Mouse (Mus musculus) layer of hippocampus, postnatal 10 days (tissue): Measurements from ENCODE around the gene Dock10. TPM values are rescaled to one million over a fixed set of nuclear protein-coding genes. Genes with fewer than 3 reads are reported as not detected.

Experiments used
- DNase-seq, 2 experiments: peaks; one replicate each; pipeline ENCODE4 v3.0.0; 2021; ENCODE audit warnings: low spot score in 2 of 2
- total RNA-seq, 2 experiments: library from RNA; stranded (reverse); gene quantifications; 2 replicates each; pipeline ENCODE4 v1.2.3; 2021

Gene Dock10
- total RNA-seq, 2 experiments from 2014 or later, result 24.1 to 25.6 TPM

DNA sequence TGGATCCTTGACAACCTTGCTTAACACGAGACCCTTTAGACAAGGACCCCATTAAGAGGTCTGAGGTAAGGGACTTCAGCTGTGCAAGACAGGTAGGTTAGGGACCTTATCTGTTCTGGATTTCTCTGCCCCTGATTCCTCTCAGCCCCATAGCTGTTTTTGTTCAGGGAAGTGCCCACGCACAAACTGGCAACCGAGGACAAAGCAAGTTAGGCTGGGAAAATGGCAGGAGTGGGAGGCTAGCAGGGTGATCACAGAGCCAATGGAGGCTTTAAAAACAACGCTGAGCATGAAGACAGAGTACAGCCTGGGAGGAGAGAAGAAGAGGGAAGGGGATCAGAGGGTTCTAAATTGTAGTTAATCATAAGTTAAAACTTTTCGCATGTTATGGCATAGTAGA, 141.7 kb downstream of the Dock10 start:
- DNase-seq, result no peak

DNA sequence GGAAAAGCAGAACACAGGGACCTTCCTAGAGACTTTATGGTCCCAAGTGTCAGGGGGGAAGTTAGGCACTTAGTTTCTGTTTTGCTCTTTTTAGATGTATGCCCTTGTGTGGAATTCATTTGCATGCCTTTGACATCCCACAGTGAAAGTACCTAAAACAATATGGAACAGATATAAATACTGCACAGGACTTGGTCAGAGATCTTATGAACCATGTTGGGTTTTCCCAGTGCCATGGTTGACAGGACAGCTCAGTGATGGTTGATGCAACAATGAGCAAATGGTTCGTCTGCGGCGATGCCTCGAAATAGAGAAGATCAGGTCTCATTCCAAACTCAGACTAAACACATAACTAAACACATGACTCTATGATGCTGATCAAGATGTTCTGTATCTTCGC, 143.6 kb downstream of the Dock10 start:
- no peak for DNase-seq

DNA sequence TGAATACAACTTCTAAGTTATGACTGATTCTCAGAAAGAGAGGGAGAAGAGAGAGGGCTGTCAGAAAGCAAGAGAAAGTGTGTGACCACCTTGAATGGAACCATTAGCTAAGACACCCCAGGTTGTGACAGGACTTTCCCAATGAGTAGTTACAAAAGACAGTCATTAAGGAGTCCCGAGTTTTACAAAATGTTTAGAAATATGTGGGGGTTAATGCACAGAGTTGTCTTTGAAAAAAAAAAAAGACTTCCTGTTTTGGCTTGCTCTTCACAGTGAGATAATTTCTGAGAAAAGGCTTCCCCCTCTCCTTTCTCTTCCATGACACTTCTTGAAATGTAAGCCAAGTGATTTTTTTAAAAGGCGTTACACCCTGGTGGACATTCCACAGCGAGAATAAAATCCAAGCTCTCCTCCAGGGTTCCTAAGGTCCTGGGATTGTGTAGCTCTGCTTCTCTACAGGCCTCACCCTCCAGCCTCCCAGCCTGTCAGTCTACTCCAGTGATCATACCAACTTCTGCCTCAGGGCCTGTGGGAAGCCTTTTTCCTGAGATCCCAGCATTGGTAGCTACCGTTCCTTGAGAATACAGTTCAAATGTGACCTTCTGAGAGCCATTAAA, 144.8 kb downstream of the Dock10 start:
- DNase-seq, result no peak

DNA sequence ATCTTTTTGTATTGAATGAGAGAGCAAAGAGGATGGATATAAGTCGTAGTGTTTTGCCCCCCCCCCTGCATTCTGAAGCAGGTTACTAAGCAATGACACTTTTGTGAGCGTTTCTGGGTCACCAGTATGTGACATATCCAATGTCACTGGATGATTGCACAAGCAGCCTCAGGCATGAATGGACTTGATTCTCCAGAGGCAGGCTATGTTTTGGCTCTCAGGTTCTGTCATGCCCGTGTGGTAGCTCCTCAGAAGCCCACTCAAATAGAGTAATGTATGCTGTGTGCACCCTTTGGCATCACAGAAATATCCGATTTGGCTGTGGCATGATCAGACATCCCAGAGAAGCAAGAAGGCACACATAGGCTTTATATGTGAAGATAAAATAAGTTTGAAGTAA, 150.8 kb downstream of the Dock10 start:
- DNase-seq, result no peak

DNA sequence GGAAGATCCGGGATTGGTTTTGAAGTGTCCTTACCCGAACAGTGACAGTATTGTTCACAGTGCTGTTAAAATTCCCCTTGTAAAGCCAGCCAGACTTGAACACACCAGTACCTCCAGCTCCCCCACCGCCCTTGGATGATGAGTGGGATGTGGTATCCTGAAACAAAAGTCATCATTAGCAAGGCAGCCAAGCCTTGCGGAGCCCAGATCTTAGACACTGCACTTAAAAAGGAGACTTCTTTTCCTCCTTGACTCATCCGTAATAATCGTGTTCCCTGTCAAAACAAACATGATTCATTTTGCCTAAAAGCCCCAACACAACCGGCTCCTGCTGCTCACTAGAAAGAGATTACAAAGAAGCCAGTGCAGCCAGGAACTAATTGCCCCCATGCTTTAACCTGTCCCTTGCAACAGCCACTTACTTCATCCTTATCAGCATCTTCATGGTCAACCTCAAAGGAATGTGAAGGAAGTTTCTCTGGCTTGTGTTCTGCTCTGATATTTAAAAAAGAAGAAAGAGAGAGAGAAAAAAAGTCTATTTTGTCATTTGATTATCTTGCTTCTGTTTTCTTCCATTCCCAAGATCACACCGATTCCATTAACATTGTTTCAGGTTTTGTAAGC, 152.1 kb downstream of the Dock10 start:
- no peak for DNase-seq

DNA sequence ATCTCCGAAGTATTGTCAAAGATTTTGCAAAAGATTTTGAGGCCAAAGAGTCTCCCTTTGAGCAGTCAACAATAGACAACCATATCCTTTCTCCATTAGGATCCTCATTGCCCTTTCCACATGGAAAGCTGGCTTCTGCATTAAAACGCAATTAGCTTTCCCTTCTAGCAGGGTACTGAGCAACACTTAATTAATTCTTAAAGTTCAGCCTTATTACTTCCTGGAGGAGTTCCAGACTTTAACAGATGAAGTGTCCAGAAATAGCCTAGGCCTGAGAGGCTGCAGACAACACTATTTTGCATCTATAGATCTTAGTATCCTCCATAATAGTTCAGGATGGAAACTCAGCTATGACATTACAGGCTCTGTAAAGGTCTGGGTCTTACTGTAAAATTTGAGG, 154.0 kb downstream of the Dock10 start:
- no peak for DNase-seq

DNA sequence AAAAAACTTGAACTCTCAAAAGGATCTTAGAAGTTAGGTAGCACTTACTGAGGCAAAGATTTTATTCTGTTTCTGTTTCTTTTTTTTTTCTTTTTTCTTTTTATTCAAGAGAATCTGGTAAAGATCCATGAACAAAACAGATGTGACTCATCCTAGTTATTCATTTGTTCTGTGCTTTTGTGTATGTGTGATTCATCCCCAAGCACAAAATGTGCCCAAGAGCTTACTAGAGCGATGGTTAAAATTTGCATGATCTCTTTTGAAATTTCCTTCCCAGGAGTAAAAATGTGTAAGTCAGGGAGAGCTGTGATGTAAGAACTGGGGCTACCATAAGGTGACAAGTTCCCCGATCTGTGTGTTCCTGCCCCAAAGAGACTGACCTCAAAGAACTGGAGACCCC, 155.2 kb downstream of the Dock10 start:
- no peak for DNase-seq

DNA sequence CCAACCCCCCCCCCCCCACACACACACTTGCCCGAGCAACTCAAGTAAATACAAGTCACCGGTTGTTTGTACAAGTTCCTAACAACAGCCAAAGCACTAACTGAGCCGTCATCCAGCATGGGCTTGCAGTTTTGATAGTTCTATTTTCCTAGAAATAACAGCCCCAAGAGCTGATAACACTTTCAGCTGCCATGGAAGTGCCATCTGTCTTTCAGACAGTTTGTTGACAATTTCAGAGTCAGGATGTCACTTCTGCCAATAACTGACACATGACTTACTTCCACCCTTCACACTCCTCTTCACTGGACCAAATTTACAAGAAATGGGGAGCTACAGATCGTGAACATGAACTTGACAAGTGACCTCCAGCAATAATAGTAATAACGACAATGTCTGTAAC, 175.0 kb downstream of the Dock10 start:
- DNase-seq, result no peak

DNA sequence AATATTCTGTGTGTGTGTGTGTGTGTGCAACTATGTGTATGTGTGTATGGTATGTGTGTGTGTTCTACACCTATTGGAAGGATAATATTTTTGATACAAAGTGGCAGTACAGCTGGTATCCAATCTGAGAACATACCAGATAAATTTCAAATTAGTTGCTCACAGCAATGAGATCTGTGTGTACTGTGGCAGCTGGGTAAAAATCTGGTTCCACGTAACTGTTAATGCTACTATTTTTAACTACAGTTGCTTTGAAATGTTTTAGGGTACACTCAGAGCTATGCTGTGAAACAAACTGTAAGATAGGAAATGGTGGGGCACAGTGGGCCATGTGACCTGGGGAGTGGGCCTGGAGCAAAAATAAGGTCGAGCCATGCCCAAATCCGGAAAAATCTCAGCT, 176.1 kb downstream of the Dock10 start:
- no peak for DNase-seq

DNA sequence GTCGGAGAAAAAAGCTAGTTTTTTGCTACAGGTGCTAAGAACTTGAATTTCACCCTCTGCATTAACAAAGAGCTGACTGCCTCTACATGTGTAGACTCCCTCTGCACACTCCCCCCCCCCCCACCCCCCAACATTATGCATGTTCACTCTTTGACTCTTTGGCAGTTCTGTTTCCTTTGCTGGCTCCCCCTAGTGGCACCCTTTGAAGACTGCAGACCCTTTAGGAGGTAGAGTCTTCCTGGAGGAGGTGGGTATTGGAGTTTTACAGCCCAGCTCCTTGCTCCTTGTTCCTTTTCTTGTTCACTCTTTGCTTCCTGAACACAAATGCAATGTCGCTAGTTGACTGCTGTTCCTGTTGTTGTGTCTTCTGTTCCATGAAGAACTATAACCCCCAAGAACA, 181.4 kb downstream of the Dock10 start:
- DNase-seq, result peak in 1 of 2 experiments; percentile 12

DNA sequence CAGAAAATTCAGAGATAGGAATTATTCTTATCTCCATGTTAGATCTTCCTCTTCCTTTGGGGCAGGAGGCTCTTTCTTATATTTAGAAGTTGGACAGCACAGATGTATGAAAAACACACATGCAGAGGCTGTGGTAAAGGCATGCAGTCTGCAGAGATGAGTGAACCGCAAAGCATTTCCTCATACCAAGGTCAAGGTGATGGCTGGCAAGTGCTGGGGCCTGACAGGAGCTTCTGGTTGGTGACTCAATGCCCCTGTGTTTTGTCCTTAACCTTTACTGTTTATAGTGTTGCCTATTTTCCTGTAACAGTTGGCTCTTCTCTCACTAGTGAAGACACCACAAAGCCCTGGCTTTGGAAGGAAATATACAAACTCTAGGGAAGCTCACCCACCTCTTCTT, 201.9 kb downstream of the Dock10 start:
- DNase-seq, result no peak

DNA sequence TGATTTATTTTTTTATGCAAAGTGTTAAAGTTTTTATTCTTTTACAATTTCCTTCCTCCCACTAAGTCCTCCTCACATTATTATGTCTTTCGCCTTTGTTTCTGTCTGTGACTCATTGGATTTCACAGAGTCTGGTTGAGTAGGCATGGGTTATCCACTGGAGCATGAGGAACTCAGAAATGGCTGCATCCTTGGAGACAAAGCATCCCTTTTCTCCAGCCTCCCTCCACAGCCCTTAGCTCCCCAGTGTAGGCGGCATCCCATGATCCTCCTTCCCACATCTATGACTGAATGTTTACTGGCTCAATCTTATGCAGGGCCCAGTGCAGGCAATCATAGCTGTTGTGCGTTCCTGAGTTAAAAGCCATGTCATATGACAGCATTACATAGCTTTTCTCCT, 216.8 kb downstream of the Dock10 start:
- no peak for DNase-seq

DNA sequence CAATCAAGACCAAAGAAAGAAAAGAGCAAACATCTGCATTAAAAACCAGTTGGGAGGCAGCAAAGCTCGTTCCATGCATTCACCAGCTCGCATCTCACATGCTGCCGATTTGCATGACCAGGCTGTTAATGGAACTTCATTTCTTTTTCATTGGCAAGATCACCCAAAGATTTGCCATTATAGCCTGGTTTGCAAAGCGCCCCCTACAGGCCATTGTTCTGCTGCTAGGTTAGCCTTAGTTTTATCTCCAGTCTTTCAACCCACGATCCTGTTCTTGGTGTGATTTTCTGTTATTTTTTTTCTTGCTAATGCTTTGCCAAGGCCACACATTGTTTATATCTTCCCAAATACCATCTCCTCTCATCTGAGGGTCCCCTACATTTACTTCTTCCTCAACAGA, 236.1 kb downstream of the Dock10 start:
- no peak for DNase-seq

DNA sequence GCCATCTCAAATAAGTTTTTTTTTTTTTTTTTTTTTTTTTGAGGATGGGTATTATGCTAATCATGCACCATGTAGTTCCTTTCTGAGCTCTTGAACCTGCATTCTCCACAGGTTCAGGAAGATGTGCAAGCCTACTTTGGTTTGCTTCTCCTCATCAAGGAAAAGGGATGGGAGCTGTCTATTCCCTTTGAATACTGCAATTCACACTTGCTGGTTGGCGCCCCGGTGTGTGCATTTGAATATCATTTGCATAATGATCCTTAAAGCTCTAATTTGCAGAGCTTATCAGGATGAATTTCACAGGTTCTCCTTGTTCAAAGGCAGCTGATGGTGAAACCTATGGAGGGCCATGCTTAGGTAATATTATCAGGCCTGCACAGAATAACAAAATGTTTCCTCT, 237.9 kb downstream of the Dock10 start:
- DNase-seq, result no peak

DNA sequence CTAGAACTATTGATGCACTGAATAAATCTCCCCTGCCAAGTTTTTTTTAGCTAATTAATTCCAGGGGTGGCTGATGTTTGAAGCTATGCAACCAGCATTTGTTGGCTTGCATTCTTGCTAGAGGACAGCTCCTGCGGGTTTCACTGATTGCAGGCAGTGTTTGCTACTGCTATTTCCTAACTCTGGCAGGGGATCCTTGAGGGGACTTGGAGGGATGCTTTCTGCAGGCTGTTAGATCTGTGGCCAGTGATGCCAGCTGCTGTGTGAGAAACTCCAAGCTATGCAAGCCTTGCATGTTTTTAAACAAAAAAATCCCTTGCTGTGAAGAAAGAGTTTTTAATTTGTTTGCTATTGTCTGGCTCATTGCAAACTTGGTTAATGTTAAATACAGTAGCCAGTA, 238.4 kb downstream of the Dock10 start:
- no peak for DNase-seq

DNA sequence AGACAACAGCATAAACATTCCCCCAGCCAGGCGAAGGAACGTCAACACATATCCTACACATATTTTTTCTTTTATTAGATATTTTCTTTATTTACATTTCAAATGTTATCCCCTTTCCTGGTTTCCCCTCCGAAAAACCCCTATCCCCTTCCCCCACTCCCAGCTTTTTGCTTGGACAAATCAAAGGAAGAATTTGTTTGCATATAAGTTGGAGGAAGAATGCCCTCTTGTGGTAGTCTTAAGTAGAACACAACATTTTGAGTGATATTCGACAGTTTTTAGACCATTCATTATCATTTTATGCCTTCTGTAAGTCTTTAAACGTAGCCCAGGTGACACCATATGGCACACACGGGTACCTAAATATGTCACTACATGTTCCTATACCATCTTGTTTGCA, 242.5 kb downstream of the Dock10 start:
- no peak for DNase-seq

DNA sequence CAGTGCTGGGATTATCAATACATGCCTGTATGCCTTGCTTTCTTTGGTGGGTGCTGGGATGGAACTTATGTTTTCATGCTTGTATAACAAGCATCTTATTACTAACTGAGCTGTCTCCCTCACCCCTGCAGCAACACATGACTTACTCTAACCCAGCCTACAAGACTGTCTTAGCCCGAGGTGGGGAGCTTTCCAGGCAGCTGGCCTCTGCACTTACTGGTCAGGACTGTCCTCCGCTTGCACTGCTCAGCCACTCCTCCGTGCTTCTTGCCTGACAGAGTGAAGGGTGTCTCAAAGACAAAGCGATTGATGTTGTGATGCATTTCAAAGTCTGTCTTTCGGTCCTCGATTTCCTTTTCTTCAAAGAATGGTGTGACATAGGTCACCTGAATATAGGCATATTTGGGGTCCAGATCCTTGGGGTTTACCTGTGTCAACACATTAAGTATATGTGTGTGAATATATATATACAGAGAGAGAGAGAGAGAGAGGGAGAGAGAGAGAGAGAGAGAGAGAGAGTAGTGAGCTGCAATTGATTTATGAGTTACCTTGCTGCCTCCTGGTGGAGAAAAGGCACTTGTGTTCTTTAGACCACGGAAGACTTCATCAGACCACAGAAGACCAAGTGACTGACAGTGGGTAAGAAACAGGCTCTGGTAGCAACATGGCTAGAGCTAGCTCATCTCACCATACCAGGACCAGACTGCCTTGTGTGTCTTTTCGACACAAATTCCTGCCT, 245.9 kb downstream of the Dock10 start:
- no peak for DNase-seq

DNA sequence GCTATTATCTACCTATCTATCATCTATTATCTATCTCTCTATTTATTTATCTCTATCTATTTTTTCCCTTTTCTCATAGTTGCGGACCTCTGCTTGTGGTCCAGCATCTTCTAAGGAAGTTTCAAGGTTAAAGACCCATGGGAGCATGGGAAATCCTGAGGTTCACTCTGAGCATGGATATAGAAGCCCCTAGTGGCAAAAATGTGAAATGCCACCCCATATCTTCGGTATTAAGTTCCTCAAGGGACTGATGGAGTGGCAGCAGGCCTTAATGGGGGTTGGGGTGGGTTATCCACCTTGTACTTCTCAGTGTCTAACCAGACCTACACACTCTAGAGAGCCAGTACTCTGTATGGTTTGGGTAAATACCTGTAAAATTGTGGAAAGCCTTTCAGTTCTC, 253.6 kb downstream of the Dock10 start:
- no peak for DNase-seq

DNA sequence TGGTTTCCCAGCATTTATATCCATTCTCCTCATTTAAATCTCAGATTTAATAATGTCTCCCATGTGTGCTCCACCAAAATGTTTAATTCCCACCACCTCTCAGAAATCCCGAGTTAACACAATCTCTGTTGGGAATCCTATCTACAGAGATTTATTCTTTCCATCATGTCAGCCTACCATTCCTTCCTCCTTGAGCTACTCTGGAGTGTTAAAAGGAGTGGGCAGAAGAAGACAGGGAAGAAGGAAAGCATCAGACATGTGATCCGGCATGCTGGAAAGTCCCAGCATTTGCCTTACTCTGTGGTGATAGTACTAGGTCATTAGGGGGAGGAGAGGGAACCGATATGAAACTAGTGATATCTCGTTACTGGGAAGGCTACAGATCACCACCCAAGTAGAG, 254.2 kb downstream of the Dock10 start:
- no peak for DNase-seq

DNA sequence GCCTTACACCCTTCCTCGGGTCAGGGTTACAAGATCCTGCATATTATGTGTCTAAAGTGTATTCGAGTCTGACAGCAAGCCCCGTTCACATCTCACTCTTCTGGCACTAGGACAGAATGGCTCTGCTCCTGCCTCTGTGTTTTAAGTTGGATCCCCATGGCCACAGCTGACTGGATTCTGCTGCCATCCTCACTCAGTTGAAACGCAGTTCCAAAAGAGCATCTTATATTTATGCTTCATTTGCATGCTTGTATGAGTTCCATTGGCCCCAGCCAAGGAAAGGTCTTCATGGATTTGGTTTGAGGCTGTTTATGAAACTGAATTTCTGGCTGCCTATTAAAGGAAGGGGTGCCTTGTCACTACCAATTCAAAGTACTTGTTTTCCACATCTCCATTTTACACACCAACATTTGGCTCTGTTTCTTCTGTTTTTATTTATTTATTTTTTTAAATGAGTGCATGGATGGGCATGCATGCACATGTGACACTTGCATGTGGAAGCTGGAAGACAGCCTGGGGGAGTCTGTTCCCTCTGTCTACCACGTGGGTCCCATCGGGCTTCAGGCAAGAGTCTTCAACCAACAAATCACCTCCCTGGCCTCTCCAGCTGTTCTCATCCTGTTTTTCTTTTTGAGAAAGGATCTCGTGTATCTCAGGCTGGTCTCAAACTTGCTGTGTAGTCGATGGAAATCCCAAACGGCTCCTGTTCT, 255.7 kb downstream of the Dock10 start:
- DNase-seq, result no peak

DNA sequence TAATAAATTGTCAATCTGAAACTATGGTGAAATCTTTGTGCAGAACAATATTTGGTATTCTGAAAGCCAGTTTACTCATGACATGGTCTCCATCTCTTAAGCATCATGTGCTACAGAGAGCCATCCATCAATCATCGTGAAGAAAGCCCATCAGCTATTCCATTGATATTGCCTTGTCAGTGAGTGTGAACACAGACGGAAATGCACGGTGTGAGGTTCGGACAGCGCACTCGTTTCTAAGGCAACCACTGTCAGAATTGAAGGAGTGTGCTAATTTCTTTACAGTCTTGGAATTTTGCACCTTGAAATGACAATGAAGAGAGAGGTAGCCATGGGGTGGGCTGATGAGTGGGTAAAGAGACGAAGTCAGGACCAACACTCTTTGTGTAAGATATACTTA, 259.1 kb downstream of the Dock10 start:
- DNase-seq, result no peak

DNA sequence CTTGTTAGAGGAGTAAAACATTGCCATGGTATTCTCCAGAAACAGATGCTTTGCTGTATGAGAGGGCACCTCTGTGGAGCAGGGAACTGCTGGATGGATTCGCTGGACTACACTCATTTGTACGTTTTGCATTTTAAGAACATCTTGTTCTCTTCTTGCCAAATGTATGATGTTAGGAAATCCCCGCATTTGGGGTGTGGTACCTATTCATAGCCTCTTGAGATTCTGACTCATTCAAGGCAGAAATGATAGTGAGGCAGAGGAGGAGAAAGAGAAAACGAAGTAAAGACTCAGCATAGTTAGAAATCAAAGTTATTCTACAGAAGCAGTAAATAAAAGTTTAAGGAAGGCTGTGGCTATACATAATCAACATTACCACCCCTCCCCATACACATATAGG, 262.0 kb downstream of the Dock10 start:
- no peak for DNase-seq
